ENCODE assay signal across 11 mouse cellular contexts in the genomic region with DNA sequence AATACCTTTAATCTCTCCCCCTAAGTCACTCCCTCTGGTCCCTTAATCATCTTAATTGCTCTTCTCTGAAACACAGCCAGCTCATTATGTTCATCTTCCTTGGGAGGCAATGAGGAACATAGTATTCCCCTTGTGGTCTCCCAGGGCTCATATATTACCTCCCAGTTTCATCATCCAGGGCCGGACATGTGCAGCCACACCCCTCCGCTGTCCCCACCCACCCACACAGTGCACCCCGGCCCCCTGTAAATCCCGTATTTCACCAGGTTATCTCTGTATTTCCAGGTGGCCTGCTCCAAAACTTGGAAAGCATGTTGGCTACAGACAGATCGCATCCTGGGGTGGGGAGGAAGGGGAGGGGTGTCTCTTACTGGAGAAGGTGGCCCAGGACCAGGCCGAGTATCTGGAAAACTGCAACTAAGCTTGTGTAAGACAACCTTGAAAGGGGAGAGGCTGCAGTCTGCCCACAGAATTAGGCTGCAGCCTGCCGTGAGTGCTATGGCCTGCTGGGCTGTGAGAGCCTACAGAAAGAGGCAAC.
A peak's percentile ranks its signal among the peaks of the same experiment; 100 is the strongest.
DNase-seq lines count a peak whose midpoint lies in the region; ATAC-seq and TF ChIP-seq lines count a peak whose summit lies in the region.
"Had no signal": no experiment of that assay in that cellular context is flagged by ENCODE, and none has a peak within 500 bp of the region (broad histone marks: within the 10 kb centered on the region; RNA-seq: fewer than 3 reads in every experiment).

No protein-coding gene starts in this region.

- peaks cover 10% of the 10 kb centered on the region for H3K4me1 ChIP-seq in forebrain, embryonic 10.5 days
- H3K4me1 ChIP-seq in forebrain, postnatal 0 days (ENCODE audit: insufficient read depth): no peaks in the 10 kb centered on the region
- H3K4me1 ChIP-seq in forebrain, embryonic 16.5 days (replicated peaks; ENCODE audit: control insufficient read depth, insufficient read depth, low read length): peaks cover 3% of the 10 kb centered on the region; the same call in 1 of the 2 replicates
- H3K4me1 ChIP-seq in stomach, embryonic 15.5 days: no peaks in the 10 kb centered on the region

- no peak for TF ChIP-seq CTCF in forebrain, postnatal 0 days (IDR thresholded peaks at IDR 0.05; ENCODE audit: low read depth)

- H3K4me2 ChIP-seq in forebrain, postnatal 0 days (ENCODE audit: low read depth): no peak overlapping the region
- no peak overlapping the region; the same call in 1 of the 2 replicates for H3K4me2 ChIP-seq in forebrain, embryonic 16.5 days (ENCODE audit: low read length)
- H3K4me2 ChIP-seq in stomach, embryonic 15.5 days: peak overlapping the region; percentile 29; the same call in 1 of the 2 replicates

- H3K9me3 ChIP-seq in forebrain, embryonic 10.5 days: no peaks in the 10 kb centered on the region
- no peaks in the 10 kb centered on the region for H3K9me3 ChIP-seq in forebrain, postnatal 0 days (ENCODE audit: low read length)
- no peaks in the 10 kb centered on the region for H3K9me3 ChIP-seq in forebrain, embryonic 16.5 days (ENCODE audit: control insufficient read depth, low read length)
- no peaks in the 10 kb centered on the region for H3K9me3 ChIP-seq in stomach, embryonic 15.5 days

- H3K27me3 ChIP-seq in forebrain, embryonic 10.5 days (ENCODE audit: poor library complexity, severe bottlenecking): no peaks in the 10 kb centered on the region
- H3K27me3 ChIP-seq in forebrain, postnatal 0 days (ENCODE audit: insufficient read depth, low read length): no peaks in the 10 kb centered on the region
- H3K27me3 ChIP-seq in forebrain, embryonic 16.5 days (replicated peaks; ENCODE audit: control insufficient read depth, insufficient read depth, low read length): no peaks in the 10 kb centered on the region
- H3K27me3 ChIP-seq in stomach, embryonic 15.5 days (replicated peaks): no peaks in the 10 kb centered on the region

- no peak for DNase-seq in forebrain, embryonic 10.5 days (ENCODE audit: extremely low spot score, low spot score)
- no peak for DNase-seq in forebrain, postnatal 0 days
- DNase-seq in kidney, postnatal 4 days: peak; percentile 26 to 41
- DNase-seq in kidney, postnatal 36 days: no peak
- no peak for DNase-seq in right cerebral cortex, adult 2 months (ENCODE audit: low spot score in 2 of 2)
- no peak for DNase-seq in right cerebral cortex, adult 18-20 months
- DNase-seq: cerebellum, postnatal 25 days; kidney, adult 18-20 months; lung, adult 18-20 months had no signal

- 0 out of 2 replicates have a peak overlapping the region, but pooled peaks have one; percentile 12 for H3K4me3 ChIP-seq in forebrain, embryonic 10.5 days
- no peak overlapping the region for H3K4me3 ChIP-seq in forebrain, postnatal 0 days (ENCODE audit: low read depth, low read length)
- no peak overlapping the region for H3K4me3 ChIP-seq in forebrain, embryonic 16.5 days (replicated peaks; ENCODE audit: low read length)
- no peak overlapping the region for H3K4me3 ChIP-seq in stomach, embryonic 15.5 days (replicated peaks)

- no peak overlapping the region for H3K9ac ChIP-seq in forebrain, postnatal 0 days
- no peak overlapping the region for H3K9ac ChIP-seq in forebrain, embryonic 16.5 days (replicated peaks; ENCODE audit: low read depth, low read length)
- H3K9ac ChIP-seq in stomach, embryonic 15.5 days: no peak overlapping the region

- 40% methylated on average over 7 of the region's 7 CpGs for WGBS in forebrain, embryonic 10.5 days
- WGBS in forebrain, postnatal 0 days: 28% methylated on average over 7 of the region's 7 CpGs
- WGBS in forebrain, embryonic 16.5 days: 17% methylated on average over 7 of the region's 7 CpGs
- WGBS in stomach, embryonic 15.5 days: 42% methylated on average over 7 of the region's 7 CpGs

- no peak for ATAC-seq in forebrain, postnatal 0 days
- ATAC-seq in forebrain, embryonic 16.5 days: 0 out of 2 replicates have a peak, but pooled peaks have one; percentile 31
- ATAC-seq in stomach, embryonic 15.5 days (ENCODE audit: insufficient read depth, low FRiP score, low read depth): peak; percentile 63

- H3K36me3 ChIP-seq in forebrain, embryonic 10.5 days (replicated peaks): no peaks in the 10 kb centered on the region
- H3K36me3 ChIP-seq in forebrain, postnatal 0 days (ENCODE audit: insufficient read depth): no peaks in the 10 kb centered on the region
- H3K36me3 ChIP-seq in forebrain, embryonic 16.5 days (ENCODE audit: control insufficient read depth, insufficient read depth): no peaks in the 10 kb centered on the region
- no peaks in the 10 kb centered on the region for H3K36me3 ChIP-seq in stomach, embryonic 15.5 days

- H3K27ac ChIP-seq in forebrain, embryonic 10.5 days: 0 out of 2 replicates have a peak overlapping the region, but pooled peaks have one; percentile 27
- H3K27ac ChIP-seq in forebrain, postnatal 0 days (ENCODE audit: low read depth, low read length): no peak overlapping the region
- no peak overlapping the region for H3K27ac ChIP-seq in forebrain, embryonic 16.5 days (ENCODE audit: low read length)
- H3K27ac ChIP-seq in stomach, embryonic 15.5 days: no peak overlapping the region

Comparison
In these comparisons a context has a peak if more than half of its experiments do, and no peak if none do; other contexts are left out.
1. DNase-seq: peak in kidney, postnatal 4 days (2 of 2); none in forebrain, embryonic 10.5 days (single experiment), forebrain, postnatal 0 days (single experiment), kidney, postnatal 36 days (0 of 2), right cerebral cortex, adult 2 months (0 of 2) and right cerebral cortex, adult 18-20 months (single experiment).